Mouse (Mus musculus): ENCODE data around the gene Gm45208. TPM values are rescaled to one million over a fixed set of nuclear protein-coding genes. Genes with fewer than 3 reads are reported as not detected.

Gene Gm45208
- 0.59 TPM in 1 of 2 replicates, not detected in the other for polyA plus RNA-seq (2015; fragmentation: Nextera tagmentation; extraction: Ambion mirVana)

DNA sequence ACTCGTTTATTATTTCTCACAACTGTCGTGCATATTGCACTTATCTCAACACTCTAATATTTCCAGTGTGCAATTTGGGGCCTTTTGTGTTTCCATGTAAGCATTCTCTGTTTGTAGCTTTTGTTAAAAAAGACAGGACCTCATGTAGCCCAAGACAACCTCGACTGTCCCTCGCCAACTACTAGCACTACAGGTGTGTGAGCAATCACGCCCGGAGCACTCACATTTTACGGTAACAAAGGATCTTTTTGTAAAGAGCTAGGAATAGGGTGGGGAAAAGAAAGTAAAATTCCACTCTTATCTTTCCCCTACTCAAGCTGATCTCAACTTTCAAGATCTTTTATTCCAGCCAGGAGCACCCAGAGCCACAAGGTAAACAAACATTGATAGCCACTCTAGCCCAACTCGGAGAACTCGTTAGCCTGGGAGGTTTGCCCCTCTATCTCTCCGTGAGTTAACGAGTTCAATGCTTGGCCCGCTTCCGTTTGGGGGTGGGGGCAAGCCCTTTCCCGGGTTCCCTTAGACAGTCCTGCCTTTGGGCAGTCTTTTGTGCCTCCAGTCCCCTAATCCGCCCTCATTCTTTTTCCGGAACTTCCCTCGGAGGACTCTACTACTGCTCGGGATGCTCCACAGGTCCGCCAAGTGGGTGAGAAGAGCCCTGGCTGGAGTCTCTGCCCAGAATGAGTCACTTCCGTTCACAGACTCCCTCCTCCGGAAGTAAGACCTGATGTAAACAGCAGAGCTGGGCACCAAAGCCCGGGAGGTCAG lies at the start of gene Gm45208:
TSS of gene Gm45208 (plus strand) at position 732 of the 768 bp plus-strand sequence.
- H3K27ac ChIP-seq (ENCODE audit: low read length), result peak within 1 kb of the TSS; percentile 96
- peak; percentile 92 for ATAC-seq (ENCODE audit: low FRiP score, low TSS enrichment)
- peaks cover 17% of the 10 kb centered on the region; the same call in 1 of the 2 replicates for H3K36me3 ChIP-seq (ENCODE audit: insufficient read depth, low read length)
- no peaks in the 10 kb centered on the region; the same call in 1 of the 2 replicates for H3K27me3 ChIP-seq (ENCODE audit: insufficient read depth, low read length)
- H3K9me3 ChIP-seq (ENCODE audit: low read length), result no peaks in the 10 kb centered on the region
- H3K4me3 ChIP-seq (ENCODE audit: low read length), result peak within 1 kb of the TSS; percentile 60
- H3K9ac ChIP-seq (replicated peaks; ENCODE audit: low read length), result peak within 1 kb of the TSS; percentile 72
- H3K4me2 ChIP-seq (replicated peaks; ENCODE audit: low read depth, low read length), result peak within 1 kb of the TSS; percentile 65
- H3K4me1 ChIP-seq (ENCODE audit: insufficient read depth, low read length), result peaks cover 6% of the 10 kb centered on the region; the same call in 1 of the 2 replicates
- WGBS, result 22% methylated on average over 22 of the region's 22 CpGs

DNA sequence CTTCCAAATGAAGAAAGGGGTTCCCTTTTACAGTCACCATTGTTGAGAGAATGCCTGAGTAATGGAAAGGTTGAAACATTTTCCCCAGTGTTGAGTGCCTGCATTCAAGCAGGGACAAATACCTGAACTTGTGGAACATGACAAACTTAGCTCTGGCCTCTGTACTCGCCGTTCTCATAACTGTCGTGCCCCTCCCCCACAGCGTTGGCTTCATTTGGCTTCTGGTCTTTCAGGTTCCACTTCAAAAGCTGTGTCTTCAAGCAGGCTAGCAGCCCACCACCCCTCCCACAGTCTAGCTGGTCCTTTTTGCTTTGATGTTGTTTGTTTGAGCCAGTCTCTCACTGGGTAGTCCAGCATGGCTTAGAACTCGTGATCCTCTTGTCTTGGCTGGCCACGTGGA lies 49.3 kb upstream of the Gm45208 start:
- Histone ChIP-seq H3K4me1 (ENCODE audit: insufficient read depth, low read length) (peaks cover 12% of the 10 kb centered on the region), H3K9ac (replicated peaks; ENCODE audit: low read length) (no peak overlapping the region), H3K4me2 (replicated peaks; ENCODE audit: low read depth, low read length) (no peak overlapping the region), H3K27me3 (ENCODE audit: insufficient read depth, low read length) (no peaks in the 10 kb centered on the region), H3K9me3 (ENCODE audit: low read length) (no peaks in the 10 kb centered on the region), H3K36me3 (ENCODE audit: insufficient read depth, low read length) (peaks cover 5% of the 10 kb centered on the region; the same call in 1 of the 2 replicates), H3K4me3 (ENCODE audit: low read length) (no peak overlapping the region), H3K27ac (ENCODE audit: low read length) (no peak overlapping the region; the same call in 1 of the 2 replicates)
- no peak for ATAC-seq (ENCODE audit: low FRiP score, low TSS enrichment)
- 34% methylated on average over 6 of the region's 6 CpGs for WGBS

DNA sequence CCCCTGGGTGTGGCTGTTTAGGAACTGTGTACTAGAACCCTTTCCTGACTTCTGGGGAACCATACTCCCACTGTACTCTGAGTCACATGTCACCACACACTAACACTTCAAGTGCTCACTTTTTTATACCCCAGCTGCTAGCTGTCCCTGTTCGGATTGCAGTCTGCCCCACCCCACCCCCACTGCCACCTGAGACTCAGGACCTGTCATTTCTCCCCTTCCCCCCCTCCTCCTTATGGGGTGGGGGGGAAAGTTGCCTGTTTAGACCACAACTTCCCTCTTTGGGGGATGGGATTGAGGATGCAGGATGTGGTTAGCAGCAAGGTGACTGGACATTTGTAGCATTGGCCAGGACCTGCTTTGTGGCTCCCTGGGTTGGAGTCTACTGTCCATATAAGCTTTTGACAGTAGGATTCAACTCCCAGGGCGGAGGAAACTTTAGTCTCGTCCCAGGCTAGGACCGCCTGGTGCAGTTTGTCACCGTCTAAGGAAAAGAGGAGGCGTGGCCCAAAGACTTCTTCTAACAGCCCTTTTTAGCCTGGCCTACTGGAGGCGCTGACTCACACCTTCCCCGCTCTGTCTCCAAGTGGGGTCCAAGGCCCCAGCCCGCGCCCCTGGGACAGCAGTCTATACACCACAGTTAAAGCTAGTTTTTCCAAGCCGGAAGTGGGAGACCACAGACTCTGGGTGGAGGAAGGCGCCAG lies 48.3 kb upstream of the Gm45208 start:
- WGBS, result 26% methylated on average over 12 of the region's 12 CpGs
- Histone ChIP-seq H3K36me3 (ENCODE audit: insufficient read depth, low read length) (peaks cover 5% of the 10 kb centered on the region; the same call in 1 of the 2 replicates), H3K4me3 (ENCODE audit: low read length) (peak overlapping the region; percentile 33; the same call in 1 of the 2 replicates), H3K9ac (replicated peaks; ENCODE audit: low read length) (0 out of 2 replicates have a peak overlapping the region, but pooled peaks have one; percentile 67), H3K27me3 (ENCODE audit: insufficient read depth, low read length) (no peaks in the 10 kb centered on the region), H3K27ac (ENCODE audit: low read length) (peak overlapping the region; percentile 92), H3K4me2 (replicated peaks; ENCODE audit: low read depth, low read length) (peak overlapping the region; percentile 55), H3K4me1 (ENCODE audit: insufficient read depth, low read length) (peaks cover 12% of the 10 kb centered on the region), H3K9me3 (ENCODE audit: low read length) (no peaks in the 10 kb centered on the region)
- ATAC-seq (ENCODE audit: low FRiP score, low TSS enrichment), result peak; percentile 55

DNA sequence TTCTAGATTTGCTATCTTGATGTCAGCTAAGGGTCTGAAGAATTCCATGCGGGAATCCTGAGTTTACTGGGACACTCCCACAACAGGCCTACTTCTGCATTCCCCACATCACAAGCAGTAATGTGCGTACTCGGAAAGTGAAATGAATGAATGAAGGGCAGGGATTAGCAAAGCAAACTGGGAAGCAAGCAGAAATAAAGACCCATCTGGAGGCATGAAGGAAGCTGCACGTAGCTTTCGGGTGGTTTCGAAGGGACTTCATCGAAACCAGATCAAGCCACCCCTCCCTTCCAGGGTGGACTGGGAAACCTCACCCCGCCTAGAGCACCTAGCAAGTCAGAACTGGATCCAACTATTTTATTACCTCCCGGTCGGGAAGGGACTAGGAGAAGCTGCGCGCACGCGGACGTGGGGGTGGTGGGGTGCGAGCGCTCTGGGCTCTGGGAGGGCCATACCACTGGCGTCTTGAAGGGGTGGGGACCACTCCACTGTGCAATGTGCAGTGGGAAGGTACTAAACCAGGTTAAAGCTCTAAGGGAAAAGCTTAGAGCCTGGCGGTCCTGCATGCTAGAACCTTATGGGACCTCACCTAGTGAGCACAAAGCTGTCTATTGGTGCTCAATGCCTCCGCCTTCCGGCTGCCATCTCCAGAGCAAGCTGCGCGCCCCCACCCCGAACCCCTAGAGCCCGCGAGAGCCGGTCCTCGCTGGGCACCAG lies 47.6 kb upstream of the Gm45208 start:
- Histone ChIP-seq H3K4me3 (ENCODE audit: low read length) (peak overlapping the region; percentile 33), H3K9ac (replicated peaks; ENCODE audit: low read length) (peak overlapping the region; percentile 67), H3K27ac (ENCODE audit: low read length) (peak overlapping the region; percentile 92), H3K4me2 (replicated peaks; ENCODE audit: low read depth, low read length) (peak overlapping the region; percentile 55), H3K4me1 (ENCODE audit: insufficient read depth, low read length) (peaks cover 12% of the 10 kb centered on the region), H3K36me3 (ENCODE audit: insufficient read depth, low read length) (no peaks in the 10 kb centered on the region), H3K27me3 (ENCODE audit: insufficient read depth, low read length) (no peaks in the 10 kb centered on the region), H3K9me3 (ENCODE audit: low read length) (no peaks in the 10 kb centered on the region)
- WGBS, result 16% methylated on average over 28 of the region's 28 CpGs
- peak; percentile 36 for ATAC-seq (ENCODE audit: low FRiP score, low TSS enrichment)

- Histone ChIP-seq H3K27me3 (ENCODE audit: insufficient read depth, low read length) (no peaks in the 10 kb centered on the region), H3K36me3 (ENCODE audit: insufficient read depth, low read length) (no peaks in the 10 kb centered on the region), H3K4me2 (replicated peaks; ENCODE audit: low read depth, low read length) (peak overlapping the region; percentile 55), H3K9ac (replicated peaks; ENCODE audit: low read length) (peak overlapping the region; percentile 67), H3K9me3 (ENCODE audit: low read length) (no peaks in the 10 kb centered on the region), H3K4me1 (ENCODE audit: insufficient read depth, low read length) (peaks cover 12% of the 10 kb centered on the region), H3K27ac (ENCODE audit: low read length) (peak overlapping the region; percentile 92), H3K4me3 (ENCODE audit: low read length) (peak overlapping the region; percentile 33)
- ATAC-seq (ENCODE audit: low FRiP score, low TSS enrichment), result peak; percentile 3; the same call in 1 of the 2 replicates
- WGBS, result 33% methylated on average over 10 of the region's 10 CpGs
These were observed 47.1 kb upstream of the Gm45208 start for GRCm38 (mm10) chrX:7675001-7675380.

GRCm38 (mm10) chrX:7678986-7679385 lies 43.1 kb upstream of the Gm45208 start:
- Histone ChIP-seq H3K4me1 (ENCODE audit: insufficient read depth, low read length) (no peaks in the 10 kb centered on the region), H3K4me2 (replicated peaks; ENCODE audit: low read depth, low read length) (no peak overlapping the region), H3K4me3 (ENCODE audit: low read length) (no peak overlapping the region), H3K36me3 (ENCODE audit: insufficient read depth, low read length) (no peaks in the 10 kb centered on the region), H3K9me3 (ENCODE audit: low read length) (no peaks in the 10 kb centered on the region), H3K27me3 (ENCODE audit: insufficient read depth, low read length) (no peaks in the 10 kb centered on the region), H3K27ac (ENCODE audit: low read length) (no peak overlapping the region), H3K9ac (replicated peaks; ENCODE audit: low read length) (no peak overlapping the region)
- 35% methylated on average over 3 of the region's 3 CpGs for WGBS
- ATAC-seq (ENCODE audit: low FRiP score, low TSS enrichment), result no peak

GRCm38 (mm10) chrX:7679405-7680056 lies 42.5 kb upstream of the Gm45208 start:
- ATAC-seq (ENCODE audit: low FRiP score, low TSS enrichment), result peak; percentile 98
- 21% methylated on average over 27 of the region's 27 CpGs for WGBS
- H3K9ac ChIP-seq (replicated peaks; ENCODE audit: low read length), result peak overlapping the region; percentile 39; the same call in 1 of the 2 replicates

DNA sequence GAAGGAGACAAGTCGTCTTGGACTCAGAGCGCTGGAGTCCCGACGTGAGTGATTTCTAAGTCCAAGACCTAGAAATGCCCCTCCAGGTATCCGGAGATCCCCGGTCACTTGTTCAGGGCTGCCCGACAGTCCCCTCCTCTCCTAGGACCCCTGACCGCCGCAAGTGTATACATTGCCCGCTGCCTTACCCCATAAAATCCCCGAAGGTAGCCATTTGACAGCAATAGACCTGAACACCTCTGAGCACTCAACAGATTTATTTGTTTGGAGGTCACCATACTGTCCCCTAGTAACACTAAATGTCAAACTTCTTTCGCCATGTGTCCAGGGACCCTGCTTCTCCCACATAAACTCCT lies 42.0 kb upstream of the Gm45208 start:
- no peaks in the 10 kb centered on the region for H3K9me3 ChIP-seq (ENCODE audit: low read length)
- H3K4me1 ChIP-seq (ENCODE audit: insufficient read depth, low read length), result no peaks in the 10 kb centered on the region
- no peak for ATAC-seq (ENCODE audit: low FRiP score, low TSS enrichment)
- H3K4me3 ChIP-seq (ENCODE audit: low read length), result peak overlapping the region; percentile 33
- peak overlapping the region; percentile 54 for H3K4me2 ChIP-seq (replicated peaks; ENCODE audit: low read depth, low read length)
- peak overlapping the region; percentile 39; the same call in 1 of the 2 replicates for H3K9ac ChIP-seq (replicated peaks; ENCODE audit: low read length)
- WGBS, result 29% methylated on average over 12 of the region's 12 CpGs
- no peaks in the 10 kb centered on the region for H3K36me3 ChIP-seq (ENCODE audit: insufficient read depth, low read length)
- H3K27me3 ChIP-seq (ENCODE audit: insufficient read depth, low read length), result no peaks in the 10 kb centered on the region
- no peak overlapping the region for H3K27ac ChIP-seq (ENCODE audit: low read length)

More at GRCm38 (mm10) chrX:7679405-7680056, 42.5 kb upstream of the Gm45208 start:
- Histone ChIP-seq H3K4me3 (ENCODE audit: low read length) (peak overlapping the region; percentile 33), H3K36me3 (ENCODE audit: insufficient read depth, low read length) (no peaks in the 10 kb centered on the region), H3K4me1 (ENCODE audit: insufficient read depth, low read length) (no peaks in the 10 kb centered on the region), H3K27me3 (ENCODE audit: insufficient read depth, low read length) (no peaks in the 10 kb centered on the region), H3K27ac (ENCODE audit: low read length) (no peak overlapping the region), H3K9me3 (ENCODE audit: low read length) (no peaks in the 10 kb centered on the region), H3K4me2 (replicated peaks; ENCODE audit: low read depth, low read length) (peak overlapping the region; percentile 54)

DNA sequence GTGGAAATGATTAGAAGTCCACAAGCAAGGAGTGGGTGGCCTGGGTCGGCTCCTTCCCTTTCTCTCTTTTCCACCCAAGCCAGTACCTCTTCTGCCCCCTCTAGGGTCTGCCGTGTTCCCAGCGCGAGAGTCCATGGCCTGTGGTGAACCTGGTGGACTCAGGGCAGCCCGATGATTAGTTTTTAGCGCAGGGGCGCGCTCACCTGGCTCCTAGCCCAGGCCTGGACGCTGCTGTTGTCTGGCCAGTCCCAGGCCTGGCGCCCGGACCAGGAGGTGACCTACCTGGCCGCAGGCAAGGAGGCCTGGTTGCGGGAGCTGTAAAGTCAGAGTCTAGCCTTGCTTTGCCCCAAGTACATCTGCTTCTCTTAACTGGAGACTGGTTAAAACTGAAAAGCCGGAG lies 41.2 kb upstream of the Gm45208 start, which contains the start of gene Magix:
TSS of gene Magix (minus strand) at position 388 of the 400 bp plus-strand sequence.
- Histone ChIP-seq H3K4me1 (ENCODE audit: insufficient read depth, low read length) (no peaks in the 10 kb centered on the region), H3K9me3 (ENCODE audit: low read length) (no peaks in the 10 kb centered on the region), H3K4me3 (ENCODE audit: low read length) (peak within 1 kb of the TSS; percentile 33), H3K36me3 (ENCODE audit: insufficient read depth, low read length) (no peaks in the 10 kb centered on the region), H3K4me2 (replicated peaks; ENCODE audit: low read depth, low read length) (peak within 1 kb of the TSS; percentile 54), H3K9ac (replicated peaks; ENCODE audit: low read length) (peak within 1 kb of the TSS; percentile 39; the same call in 1 of the 2 replicates), H3K27ac (ENCODE audit: low read length) (no peak within 1 kb of the TSS), H3K27me3 (ENCODE audit: insufficient read depth, low read length) (no peaks in the 10 kb centered on the region)
- 66% methylated on average over 14 of the region's 14 CpGs for WGBS
- no peak; the same call in 1 of the 2 replicates for ATAC-seq (ENCODE audit: low FRiP score, low TSS enrichment)

Measured in kidney, embryonic 16.5 days (tissue).